Mouse (Mus musculus) kidney, postnatal 25 days (tissue): Measurements from ENCODE around the gene Cyp4f14.
A peak's percentile ranks its signal among the peaks of the same experiment; 100 is the strongest.
"Not testable (repeated sequence)": the region's sequence is repeated elsewhere in the genome, so short reads cannot be mapped to it uniquely, and the experiment has no call there.

Experiments
- DNase-seq, 2 experiments: peaks; one replicate each; pipeline ENCODE4 v3.0.0; 2021; ENCODE audit warnings: mixed read lengths in 2 of 2

Cyp4f14 gene

DNA sequence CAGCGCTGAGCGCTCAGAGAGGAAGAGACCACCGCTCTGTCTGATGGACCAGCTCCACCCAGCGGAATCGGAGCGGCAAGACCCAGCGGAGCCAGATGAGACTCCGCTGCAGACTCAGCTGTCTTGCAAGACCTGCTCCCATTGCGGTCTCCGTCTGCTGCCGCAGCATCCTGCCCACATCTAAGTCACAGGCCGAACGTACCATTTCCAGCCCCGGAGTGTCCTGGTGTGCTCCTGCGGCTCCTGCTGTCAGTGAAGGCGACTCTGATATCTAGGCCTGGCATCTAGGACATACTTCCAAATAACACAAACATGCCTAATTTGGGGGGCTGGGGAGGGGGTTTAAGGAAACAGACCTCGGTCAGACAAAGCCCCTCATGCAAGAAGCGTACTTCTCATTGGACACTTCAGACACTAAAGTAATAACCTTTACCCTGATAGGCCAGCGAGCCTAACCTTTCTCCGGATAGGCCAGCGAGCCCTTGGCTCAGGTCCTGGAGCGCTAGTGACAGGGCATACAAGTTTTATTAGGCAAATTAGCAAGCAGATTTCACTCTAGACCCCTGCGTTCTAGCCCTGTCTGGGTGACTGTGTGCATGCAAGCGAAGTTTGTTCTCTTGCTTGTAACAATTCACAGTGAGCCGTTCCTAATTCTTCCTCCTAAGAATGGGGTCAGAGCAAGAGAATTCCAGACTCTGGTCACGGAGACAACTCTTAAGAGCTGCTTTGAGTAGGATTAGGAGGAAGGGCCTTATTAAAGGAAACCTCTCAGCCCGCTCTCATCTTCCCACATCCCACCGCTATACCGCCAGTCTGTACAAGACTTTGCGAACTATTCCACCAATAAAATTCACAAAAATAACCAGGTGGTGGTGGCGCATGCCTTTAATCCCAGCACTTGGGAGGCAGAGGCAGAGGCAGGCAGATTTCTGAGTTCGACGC is 25.6 kb downstream of the Cyp4f14 start, which contains the start of gene Zfp870:
Gene Zfp870 (minus strand): TSS at position 404 of the 942 bp plus-strand sequence.
- DNase-seq, result peak; percentile 90 to 94

DNA sequence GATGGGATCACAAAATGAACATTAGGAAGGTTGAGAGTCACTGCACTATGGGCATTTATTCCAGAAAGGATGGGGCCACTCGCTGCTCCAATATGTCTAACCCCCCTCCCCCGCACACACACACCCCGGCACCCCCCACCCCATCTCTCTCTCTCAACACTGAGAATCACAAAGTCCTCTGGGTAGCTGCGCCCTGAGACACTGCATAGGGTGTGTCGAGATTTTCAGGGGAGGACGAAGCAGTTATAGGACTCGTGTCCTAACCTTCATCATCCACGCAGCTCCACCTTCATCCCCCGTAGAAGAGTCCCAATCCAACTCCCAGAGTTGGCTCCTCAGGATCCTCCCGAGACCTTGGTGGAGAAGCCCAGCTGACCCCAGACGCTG is 26.3 kb downstream of the Cyp4f14 start:
- no peak for DNase-seq

DNA sequence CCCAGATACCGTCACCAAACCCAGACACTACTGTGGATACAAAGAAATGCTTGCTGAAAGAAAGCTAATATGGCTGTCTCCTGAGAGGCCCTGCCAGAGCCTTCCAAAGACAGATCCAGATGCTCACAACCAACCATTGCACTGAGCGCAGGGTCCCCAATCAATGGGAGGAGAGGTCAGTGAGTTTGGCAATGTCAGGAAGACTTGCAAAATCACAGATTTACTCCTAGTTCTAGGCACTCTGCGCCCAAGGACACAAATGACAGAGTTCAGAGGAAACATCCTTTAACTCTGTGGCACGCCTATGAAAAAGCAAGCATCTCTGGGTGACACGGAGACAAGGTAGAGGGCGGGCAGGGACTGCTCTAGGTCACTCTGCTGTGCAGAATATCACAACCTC is 27.5 kb downstream of the Cyp4f14 start:
- DNase-seq, result no peak

DNA sequence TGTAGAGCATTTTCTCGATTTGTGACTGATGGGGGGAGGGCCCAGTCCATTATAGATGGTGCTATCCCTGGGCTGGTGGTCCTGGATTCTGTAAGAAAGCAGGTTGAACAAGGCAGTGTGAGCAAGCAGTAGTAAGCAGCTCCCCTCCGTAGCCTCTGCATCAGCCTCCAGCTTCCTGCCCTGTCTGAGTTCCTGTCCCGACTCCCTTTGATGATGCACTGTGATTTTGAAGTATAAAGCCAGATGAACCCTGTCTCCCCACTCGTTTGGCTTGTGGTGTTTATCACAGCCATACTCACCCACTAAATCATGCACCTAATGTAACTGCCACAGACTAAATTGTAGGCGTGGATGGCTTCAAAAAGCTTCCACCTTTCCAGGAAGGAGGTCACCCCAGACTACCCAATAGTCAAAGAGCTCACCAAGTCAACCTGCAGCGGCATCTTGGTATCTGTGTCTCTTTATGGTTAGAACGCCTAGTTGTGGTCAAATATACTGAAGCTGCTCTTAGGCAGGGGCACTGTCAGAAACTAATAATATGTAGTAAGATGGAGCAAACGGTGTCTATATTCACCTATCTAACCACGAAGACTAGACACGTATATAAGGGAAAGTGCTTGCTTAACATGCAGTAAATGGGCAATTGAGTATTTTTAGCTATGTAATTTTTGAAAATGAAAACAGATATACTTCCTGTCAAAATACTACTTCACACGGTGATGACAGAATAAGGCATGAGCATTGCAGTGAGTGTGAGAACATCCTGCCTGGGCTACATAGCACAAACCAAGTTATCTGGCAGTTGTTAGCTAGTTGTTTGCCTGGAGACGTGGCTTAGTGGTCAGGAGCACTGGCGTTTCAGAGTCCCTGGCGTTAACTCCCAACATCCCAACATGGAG is 36.6 kb downstream of the Cyp4f14 start:
- no peak for DNase-seq

DNA sequence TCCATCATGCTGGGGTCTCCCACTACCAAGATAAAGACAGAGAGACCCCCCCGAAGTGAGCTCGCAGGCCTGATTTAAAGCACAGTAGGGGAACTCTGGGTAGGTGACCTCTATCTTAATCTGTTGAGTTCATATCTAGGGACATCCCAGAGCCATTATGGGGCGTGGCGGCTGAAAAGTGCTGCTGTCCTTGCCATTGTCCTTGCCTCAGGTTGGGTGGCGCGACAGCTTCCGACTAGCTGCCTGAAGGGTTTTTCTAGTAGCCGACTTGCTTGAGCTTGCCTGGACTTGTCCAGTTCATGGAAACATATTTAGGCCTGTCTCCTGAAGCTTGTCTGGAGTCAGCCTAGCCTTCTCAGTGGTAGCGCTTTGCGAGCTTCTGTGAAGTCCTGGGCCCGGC is 38.4 kb downstream of the Cyp4f14 start:
- DNase-seq, result no peak

DNA sequence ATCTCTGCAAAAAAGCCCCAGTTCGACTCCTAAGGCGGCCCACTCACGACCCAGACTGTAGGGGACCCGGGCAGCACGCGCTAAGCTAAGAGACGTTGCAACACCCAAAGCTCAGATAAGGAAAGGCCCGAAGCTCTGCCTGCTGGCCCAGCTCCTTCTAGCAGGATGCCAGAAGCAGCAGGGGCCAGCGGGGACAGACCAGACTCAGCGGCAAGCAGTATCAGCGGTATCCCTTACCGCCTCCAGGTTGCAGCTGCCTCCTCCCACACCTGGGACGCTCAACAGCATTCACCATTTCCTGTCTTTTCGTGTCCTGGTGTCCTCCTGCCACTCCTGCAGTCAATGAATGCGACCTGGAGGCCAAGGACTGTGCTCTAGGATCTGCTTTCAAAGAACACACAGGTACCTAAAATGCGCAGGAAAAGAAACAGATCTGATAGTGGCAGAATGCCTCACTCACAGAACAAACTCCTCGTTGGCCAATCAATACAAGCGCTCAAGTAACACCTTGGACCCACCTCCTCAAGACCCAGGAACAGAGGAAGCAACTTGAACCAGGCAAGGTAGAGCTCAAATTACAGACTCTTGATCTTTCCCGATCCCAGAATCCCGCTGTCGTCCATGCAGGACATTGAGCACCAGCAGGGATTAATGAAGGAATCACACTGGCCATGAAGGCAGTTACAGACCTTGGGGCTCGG is 39.5 kb downstream of the Cyp4f14 start:
- no peak for DNase-seq

DNA sequence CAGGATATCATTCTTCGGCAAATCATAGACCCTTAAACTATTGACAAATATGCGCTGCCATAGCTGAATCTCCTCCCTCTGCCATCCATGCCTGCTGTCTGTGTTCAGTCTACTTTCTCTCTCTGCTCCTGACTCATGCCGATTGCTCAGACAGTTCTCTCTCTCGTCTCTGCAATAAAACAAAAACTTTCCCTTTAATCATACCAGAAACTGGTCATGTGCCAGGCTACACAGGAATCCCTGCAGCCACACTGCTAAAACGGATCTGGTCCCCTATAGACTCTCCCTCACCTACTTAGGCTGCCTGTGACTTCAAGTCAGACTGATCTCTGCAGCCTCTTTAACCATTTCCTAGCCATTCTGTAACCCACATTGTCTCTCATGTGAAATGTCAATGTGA is 44.4 kb downstream of the Cyp4f14 start:
- DNase-seq, result no peak

DNA sequence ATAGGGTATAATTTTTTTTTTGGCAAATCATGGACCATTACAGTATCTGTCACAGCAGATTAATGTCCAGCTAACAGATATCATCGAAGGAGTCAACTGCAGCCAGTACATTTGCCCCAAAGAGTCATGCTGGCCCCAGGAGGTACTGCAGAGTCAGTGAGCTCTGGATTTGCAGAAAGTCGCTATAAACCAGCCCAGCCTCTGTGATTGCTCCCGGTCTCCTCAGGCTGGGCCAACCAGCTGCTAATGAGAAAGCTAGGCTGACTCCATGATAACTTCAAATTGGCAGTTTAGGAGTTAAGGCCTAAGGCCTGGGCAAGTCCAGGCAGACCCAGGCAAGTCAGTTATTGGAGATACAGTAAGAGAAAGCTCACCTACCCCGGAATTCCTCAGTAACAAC is 45.1 kb downstream of the Cyp4f14 start:
- DNase-seq, result no peak

DNA sequence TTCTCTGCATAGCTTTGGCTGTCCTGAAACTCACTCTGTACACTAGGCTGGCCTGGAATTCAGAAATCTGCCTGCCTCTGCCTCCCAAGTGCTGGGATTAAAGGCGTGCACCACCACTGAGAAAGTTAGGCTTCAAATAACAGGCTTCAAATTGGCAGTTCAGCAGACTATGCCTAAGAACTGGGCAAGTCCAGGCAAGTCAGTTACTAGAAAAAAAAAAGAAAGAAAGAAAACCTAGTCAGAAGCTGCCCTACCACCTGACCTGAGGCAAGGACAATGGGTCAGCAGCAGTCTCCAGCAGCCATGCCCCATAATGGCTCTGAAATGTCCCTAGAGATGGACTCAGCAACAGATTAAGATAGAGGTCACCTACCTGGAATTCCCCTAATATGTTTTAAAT is 45.7 kb downstream of the Cyp4f14 start:
- no peak for DNase-seq

DNA sequence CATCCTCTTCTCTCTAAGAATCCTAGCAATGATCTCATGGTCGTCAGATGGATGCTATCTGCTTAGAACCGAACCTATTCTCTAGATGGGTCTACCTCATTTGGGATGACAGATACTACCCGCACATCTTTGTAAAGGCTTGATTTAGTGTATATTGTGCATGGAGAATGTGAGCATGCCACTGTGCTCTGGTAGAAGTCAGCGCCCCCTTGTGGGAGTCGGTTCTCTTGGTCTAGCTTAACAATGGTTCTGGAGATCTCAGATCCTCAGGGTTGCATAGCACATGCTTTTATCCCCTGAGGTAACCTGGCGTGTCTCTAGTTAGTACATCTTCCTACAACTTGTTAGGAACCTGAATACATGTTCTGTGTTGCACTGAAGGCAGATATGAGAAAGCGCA is 49.9 kb downstream of the Cyp4f14 start:
- DNase-seq, result not testable (repeated sequence)

DNA sequence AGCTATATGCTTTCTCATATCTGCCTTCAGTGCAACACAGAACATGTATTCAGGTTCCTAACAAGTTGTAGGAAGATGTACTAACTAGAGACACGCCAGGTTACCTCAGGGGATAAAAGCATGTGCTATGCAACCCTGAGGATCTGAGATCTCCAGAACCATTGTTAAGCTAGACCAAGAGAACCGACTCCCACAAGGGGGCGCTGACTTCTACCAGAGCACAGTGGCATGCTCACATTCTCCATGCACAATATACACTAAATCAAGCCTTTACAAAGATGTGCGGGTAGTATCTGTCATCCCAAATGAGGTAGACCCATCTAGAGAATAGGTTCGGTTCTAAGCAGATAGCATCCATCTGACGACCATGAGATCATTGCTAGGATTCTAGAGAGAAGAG is 60.4 kb downstream of the Cyp4f14 start:
- DNase-seq, result not testable (repeated sequence)
